Mouse (Mus musculus) heart, postnatal 25 days (tissue): ENCODE measurements around the gene Akirin2. TPM values are rescaled to one million over a fixed set of nuclear protein-coding genes. Genes with fewer than 3 reads are reported as not detected.

ENCODE experiments used
- DNase-seq: peaks from one replicate; pipeline ENCODE4 v3.0.0; 2022; ENCODE audit warnings: low spot score
- intact Hi-C: fragments of 180-260 bp; cut with DNase I; formaldehyde crosslinking; loops from one replicate; pipeline ENCODE4 v1.15.1; 2025
- total RNA-seq, 2 experiments: library from RNA; stranded (reverse); gene quantifications; 2 replicates each; pipeline ENCODE4 v1.2.3; 2021

Gene Akirin2
- total RNA-seq, 2 experiments from 2014 or later: 52.5 to 56.3 TPM

DNA sequence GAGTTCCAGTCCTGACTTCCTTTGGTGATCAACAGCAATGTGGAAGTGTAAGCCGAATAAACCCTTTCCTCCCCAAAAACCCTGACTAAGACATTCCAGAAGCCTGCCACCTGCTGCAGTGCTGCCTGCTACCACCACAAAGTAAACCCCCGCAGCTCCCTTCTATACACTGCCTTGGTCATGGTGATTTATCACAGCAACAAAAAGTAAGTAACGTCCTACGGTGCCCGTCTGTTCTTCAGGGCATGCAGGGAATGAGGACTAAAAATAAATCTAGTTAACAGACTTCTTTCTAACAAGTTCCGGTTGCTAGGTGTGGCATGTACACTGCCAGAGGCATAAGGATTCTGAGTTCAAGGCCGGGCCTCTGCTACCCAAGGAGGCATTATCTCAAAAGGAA, 31.3 kb downstream of the Akirin2 start:
- DNase-seq: no peak
- intact Hi-C loops: no loop called here

DNA sequence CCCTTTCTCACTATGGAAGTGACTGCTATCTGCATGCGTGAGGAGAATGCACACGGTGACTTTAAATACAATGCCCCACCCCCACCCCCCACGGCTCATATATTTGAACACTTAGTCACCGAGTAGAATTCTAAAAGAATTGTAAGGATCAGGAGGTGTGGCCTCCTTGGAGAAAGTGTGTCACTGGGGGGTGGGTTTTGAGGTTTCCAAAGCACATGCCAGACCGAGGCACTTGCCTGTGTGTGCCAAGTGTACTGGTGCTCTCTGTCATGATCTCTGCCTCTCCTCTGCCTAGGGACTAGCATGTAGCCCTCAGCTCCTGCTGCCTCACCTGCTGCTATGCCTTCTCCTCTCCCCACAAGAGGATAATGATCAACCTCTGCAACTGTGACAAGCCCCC, 31.7 kb downstream of the Akirin2 start:
- intact Hi-C loops: no loop called here
- DNase-seq: no peak

DNA sequence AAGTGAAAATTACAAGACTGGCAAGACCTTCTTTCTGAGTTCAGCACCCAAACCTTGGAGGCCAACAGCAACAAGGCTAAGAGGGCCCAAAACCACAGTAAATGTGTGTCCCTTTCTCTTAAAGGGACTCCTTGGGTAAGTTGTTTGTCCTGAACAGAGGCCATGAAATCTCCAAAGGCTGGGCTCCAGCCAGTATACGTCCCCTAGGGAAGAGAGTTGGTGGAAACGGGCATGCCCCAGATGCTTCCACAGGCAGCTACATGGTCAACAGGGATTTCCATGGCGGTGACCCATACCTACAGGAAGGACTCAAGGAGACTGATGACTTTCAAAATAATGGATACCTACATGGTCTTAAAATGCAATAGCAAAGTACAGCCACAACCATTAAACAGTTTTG, 32.7 kb downstream of the Akirin2 start:
- intact Hi-C loops: no loop called here

DNA sequence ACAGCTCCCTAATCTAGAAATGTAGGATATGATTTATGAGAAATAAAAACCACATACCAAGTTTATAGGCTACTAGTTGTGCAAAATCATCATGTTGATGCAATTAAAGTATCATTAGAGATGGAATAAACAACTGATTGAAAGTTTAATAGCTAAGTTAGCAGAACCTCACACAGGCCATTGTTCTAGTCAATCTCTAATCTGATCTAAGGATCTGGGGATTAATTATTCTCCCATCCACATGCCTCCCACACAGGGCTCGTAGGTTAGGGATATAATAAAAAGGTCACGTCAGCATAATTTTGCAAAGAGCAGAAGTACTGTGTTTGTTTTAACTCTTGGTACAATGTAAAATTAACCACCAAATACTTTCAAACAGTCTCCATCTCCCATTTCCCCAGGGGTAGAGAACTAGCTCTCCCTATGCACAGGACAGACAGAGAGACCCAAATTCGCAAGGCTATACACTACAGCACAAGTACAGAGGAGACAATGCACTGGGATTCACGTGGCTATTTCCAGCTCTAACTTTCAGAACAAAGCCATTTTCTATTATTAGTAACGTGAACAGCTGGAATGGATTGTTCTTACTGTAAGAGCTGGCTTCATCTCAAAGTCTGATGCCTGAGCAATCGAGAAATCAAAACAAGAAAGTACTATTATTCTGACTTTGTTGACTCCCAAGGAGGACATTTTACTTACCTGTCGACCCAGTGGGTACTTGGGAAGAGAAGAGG, 34.3 kb downstream of the Akirin2 start:
- no peak for DNase-seq

More for the DNA sequence above, 32.7 kb downstream of the Akirin2 start:
- no peak for DNase-seq

DNA sequence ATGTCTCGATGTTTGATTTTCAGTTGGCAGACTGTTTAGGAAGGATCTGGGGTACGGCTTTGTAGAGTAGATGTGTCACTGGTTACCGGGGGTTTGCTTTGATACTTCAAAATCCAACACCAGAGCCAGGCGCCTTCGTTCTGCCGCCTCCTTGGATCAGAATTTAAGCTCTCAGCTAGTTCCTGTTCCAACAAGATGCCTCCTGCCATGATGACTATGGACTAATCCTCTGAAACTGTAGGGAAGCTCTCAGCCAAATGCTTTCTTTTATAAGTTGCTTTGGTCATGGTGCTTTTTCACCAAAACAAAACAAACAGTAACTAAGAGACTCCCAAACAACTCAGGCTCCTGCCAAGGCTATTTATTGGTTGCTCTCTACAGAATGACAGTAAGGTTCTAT, 52.4 kb downstream of the Akirin2 start:
- intact Hi-C loops: no loop called here
- no peak for DNase-seq

More for the DNA sequence above, 34.3 kb downstream of the Akirin2 start:
- intact Hi-C loops: no loop called here

DNA sequence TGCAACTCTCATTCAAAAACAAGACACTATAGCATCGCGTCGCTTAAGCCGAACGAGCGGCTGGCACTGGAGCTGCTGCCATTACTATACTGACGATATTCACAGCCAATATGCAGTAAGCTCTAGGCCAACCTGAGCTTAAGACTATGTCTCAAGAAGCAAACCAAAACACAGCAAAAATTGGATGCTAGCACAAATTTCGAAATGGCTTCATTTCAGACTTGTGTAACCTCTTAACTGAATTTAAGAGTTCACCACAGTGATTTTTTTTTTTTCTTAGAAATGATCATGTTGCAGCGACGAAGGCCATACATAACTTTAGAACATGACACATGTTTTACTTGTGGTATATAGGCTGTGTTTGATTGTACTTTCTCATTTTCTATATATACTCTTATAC, 55.9 kb downstream of the Akirin2 start:
- no peak for DNase-seq
- intact Hi-C loops: no loop called here

DNA sequence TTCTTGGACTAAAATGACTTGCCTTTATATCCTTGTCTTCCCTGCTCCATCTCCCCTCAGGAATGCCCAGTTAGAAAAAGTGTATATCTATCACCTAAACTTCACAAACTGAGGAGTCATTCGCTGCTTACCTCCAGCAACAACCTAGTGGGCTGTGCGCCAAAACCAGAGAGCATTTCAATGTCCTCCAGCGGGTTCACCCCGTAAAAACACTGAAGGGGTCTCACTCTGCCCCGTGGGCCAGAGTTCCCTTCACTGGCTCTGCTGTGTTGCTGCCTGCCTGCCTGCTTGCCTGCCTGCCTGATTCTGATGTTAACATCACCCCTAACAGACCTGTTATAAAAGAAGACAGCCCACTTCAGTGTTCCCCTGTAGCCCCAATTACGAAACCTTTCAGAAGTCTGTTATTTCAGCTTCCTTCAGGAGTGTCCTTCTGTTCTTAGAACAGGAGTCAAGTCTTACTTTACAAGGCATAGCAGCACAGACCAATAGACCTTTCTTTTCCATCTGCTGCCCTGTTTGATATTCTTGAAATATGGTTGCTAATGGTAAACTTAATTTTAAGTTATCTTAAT, 62.9 kb downstream of the Akirin2 start:
- DNase-seq: no peak

DNA sequence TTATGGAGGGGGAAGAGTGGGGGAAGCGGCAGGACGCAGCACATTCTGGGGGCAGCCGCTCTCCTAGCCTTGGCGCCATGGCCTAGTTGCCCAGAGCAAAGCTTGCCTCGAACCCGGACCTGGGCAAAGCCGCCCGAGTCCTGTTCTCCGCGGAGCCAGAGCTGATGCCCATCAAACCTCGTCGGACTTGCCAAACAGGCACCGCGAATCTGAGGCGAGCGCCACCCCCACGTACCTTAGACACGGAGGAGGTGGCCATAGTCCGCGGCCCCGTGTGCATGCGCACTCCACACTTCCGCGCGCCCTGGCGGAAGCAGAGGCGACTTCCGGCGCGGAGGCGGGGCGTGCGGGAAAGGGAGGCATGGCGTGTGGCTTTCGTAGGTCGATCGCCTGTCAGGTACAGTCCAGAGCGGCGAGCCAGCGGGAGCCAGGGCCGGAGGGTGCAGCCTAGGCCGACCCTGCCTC, 63.9 kb downstream of the Akirin2 start, which contains the start of the genes Orc3 and Rars2:
Orc3 (minus strand) TSS at position 315 of the 465 bp plus-strand sequence.
Rars2 (plus strand) TSS at position 328 of the 465 bp plus-strand sequence.
- intact Hi-C loops: loop anchor here (5.0 to 10.0 kb wide), 3 partner anchors 37 to 270 kb away; partner anchors contain the start of genes Akirin2 and Zfp292
- DNase-seq: peak; percentile 81

More for the DNA sequence above, 62.9 kb downstream of the Akirin2 start:
- intact Hi-C loops: loop anchor here (5.0 to 10.0 kb wide), 3 partner anchors 36 to 271 kb away; partner anchors contain the start of genes Akirin2 and Zfp292

DNA sequence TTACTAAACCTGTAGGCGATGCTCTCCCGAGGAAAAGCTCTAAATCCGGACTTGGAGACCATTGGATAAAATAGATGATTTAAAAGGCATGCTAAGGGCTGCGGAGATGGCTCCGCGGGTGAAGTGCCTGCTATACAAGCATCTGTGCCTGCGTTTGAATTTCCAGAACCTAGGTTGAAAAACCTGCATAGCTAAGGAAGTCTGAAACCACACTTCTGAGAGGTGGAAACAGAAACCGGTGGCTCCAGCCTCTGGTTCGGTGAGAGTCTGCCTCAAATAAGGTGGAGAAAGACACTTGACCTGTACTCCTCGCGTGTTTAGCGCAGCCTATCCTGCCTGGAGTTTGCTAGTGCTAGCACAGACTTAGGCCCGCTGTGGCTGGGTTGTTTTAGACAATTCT, 64.6 kb downstream of the Akirin2 start:
- no peak for DNase-seq
- intact Hi-C loops: loop anchor here (10.0 kb wide), 1 partner anchor 269 kb away; the partner anchor contains the start of gene Zfp292

DNA sequence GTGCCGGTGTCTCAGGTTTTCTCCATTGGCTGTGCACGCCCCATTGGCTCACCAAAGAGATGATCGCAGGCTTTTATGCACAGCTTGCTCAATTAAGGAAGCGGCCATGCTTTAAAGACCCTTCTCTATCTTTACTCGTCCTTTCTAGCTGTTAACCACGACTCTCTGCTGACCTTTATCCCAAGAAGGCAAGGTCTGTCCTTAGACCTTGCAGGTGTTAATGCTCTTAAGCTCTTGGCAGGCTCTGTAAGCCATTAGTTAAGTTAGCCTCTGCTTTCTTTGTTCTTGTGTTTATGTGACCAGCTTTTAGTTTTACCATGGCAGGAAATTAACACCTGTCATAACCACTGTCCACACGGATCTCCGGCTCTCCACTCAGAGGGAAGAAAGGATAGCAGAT, 65.4 kb downstream of the Akirin2 start:
- intact Hi-C loops: loop anchor here (10.0 kb wide), 1 partner anchor 269 kb away; the partner anchor contains the start of gene Zfp292

More for the DNA sequence above, 65.4 kb downstream of the Akirin2 start:
- no peak for DNase-seq

Other genes with a start within 250 kb of the Akirin2 start
- 10 to 100 TPM; 35.7 TPM for gene Orc3, start 64.0 kb downstream of the Akirin2 start, total RNA-seq
- gene Rars2, start 64.0 kb downstream of the Akirin2 start, total RNA-seq: 10 to 100 TPM; 29.4 to 30.5 TPM
- gene Slc35a1, start 136.5 kb downstream of the Akirin2 start, total RNA-seq: 10 to 100 TPM; 15.0 to 16.1 TPM
- gene Cfap206, start 179.3 kb downstream of the Akirin2 start, total RNA-seq: under 1 TPM; 0.18 to 0.22 TPM
- gene Gm136, start 205.3 kb downstream of the Akirin2 start, total RNA-seq: not detected
- gene Smim8, start 227.5 kb downstream of the Akirin2 start, total RNA-seq: 10 to 100 TPM; 57.9 to 59.8 TPM